Mouse (Mus musculus) midbrain, embryonic 11.5 days (tissue): ENCODE measurements around the gene Grsf1. TPM values are rescaled to one million over a fixed set of nuclear protein-coding genes. Genes with fewer than 3 reads are reported as not detected.
A peak's percentile ranks its signal among the peaks of the same experiment; 100 is the strongest.

Source experiments
- ATAC-seq: fragments of 200-750 bp; cut with Nextera tagmentation; 2 replicates; pipeline ENCODE4 v1.8.0; 2017; ENCODE audit warnings: moderate TSS enrichment, moderate library complexity; ENCODE audit not compliant: low FRiP score
- DNase-seq: peaks from one replicate; pipeline ENCODE4 v3.0.0; 2015; ENCODE audit warnings: low spot score; ENCODE audit errors: missing footprints
- H3K27ac ChIP-seq: fragments of 300-500 bp; sonication (generic); 2 replicates; pipeline ENCODE4 v1.5.1; 2014; ENCODE audit warnings: low read depth, low read length
- H3K27me3 ChIP-seq: fragments of 300-500 bp; sonication (generic); 2 replicates; pipeline ENCODE4 v1.6.1; 2014; ENCODE audit warnings: mild to moderate bottlenecking, low read length, moderate library complexity, mixed read lengths; ENCODE audit not compliant: control insufficient read depth, insufficient read depth
- H3K36me3 ChIP-seq: fragments of 300-500 bp; sonication (generic); 2 replicates; pipeline ENCODE4 v1.6.1; 2014; ENCODE audit warnings: mild to moderate bottlenecking, low read length, moderate library complexity, mixed read lengths; ENCODE audit not compliant: control insufficient read depth, insufficient read depth
- H3K4me1 ChIP-seq: fragments of 300-500 bp; sonication (generic); 2 replicates; pipeline ENCODE4 v1.6.1; 2014; ENCODE audit warnings: low read length; ENCODE audit not compliant: control insufficient read depth, insufficient read depth
- H3K4me2 ChIP-seq: fragments of 300-500 bp; sonication (generic); 2 replicates; pipeline ENCODE4 v1.6.1; 2014; ENCODE audit warnings: mild to moderate bottlenecking, moderate library complexity
- H3K4me3 ChIP-seq: fragments of 300-500 bp; sonication (generic); 2 replicates; pipeline ENCODE4 v1.5.1; 2014; ENCODE audit warnings: low read depth, low read length
- H3K9ac ChIP-seq: fragments of 300-500 bp; sonication (generic); 2 replicates; pipeline ENCODE4 v1.6.1; 2014; ENCODE audit warnings: low read length
- H3K9me3 ChIP-seq: fragments of 300-500 bp; sonication (generic); 2 replicates; pipeline ENCODE4 v1.6.1; 2016; ENCODE audit warnings: low read length; ENCODE audit not compliant: control insufficient read depth
- whole genome bisulfite sequencing: fragments of 180-500 bp; shearing (Covaris S2); extraction: QIAGEN DNeasy Blood & Tissue Kit; methylation state at CpG from one replicate; pipeline ENCODE4 v1.1.7; 2014; 5-methylcytosine and 5-hydroxymethylcytosine counted together
- polyA plus RNA-seq: library from polyadenylated mRNA; unstranded; fragments of >200 nt; fragmentation: Nextera tagmentation; extraction: Ambion mirVana; gene quantifications from 2 replicates; pipeline ENCODE4 v1.2.1, GENCODE M21; 2014

The Grsf1 gene
- polyA plus RNA-seq, 1 experiment from 2014 or later: 102 TPM

DNA sequence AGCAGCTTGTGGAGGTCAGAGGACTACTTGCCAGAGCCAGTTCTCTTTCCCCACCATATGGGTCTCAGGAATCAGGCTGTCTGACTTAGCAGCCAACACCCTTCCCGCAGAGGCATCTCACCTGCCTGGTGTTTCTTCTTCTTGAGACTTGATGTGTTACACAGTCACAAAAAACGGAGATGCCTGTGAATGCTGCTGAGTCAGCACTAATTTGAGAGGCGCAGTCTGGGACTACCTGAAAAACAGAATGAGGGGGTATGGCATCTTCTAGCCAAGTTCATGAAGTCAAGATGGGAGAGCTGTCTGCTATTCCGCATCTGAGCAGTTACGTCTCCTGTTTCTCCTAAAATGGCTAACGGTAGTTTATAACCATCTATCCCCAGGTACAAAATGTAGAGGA lies 4.6 kb upstream of the Grsf1 start:
- H3K4me3 ChIP-seq: no peak overlapping the region
- WGBS: 87% methylated on average over 6 of the region's 6 CpGs
- H3K4me2 ChIP-seq: no peak overlapping the region
- H3K27ac ChIP-seq: no peak overlapping the region
- ATAC-seq: no peak
- DNase-seq: no peak
- H3K9me3 ChIP-seq: no peaks in the 10 kb centered on the region
- H3K4me1 ChIP-seq: peaks cover 2% of the 10 kb centered on the region; the same call in 1 of the 2 replicates
- H3K9ac ChIP-seq: no peak overlapping the region
- H3K27me3 ChIP-seq: no peaks in the 10 kb centered on the region
- no peaks in the 10 kb centered on the region for H3K36me3 ChIP-seq

DNA sequence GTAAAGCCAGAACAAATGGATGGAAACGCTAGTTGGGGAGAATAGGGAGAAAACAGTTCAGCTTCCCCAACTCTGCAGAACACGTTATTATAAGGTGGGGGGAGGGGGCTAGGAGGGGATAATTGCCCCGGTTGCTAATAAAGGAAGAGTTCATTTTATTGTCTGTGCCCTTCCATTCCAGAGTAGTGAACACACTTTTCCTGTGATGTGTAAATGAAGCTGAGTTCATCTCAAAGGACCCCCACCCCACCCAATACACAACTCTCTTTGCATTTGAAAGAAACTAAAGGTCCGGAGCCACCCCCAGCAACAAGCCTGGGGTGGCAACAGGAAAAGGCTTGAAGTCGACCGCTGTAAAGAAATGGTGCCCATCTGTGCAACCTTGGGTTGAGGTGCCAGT lies 3.4 kb upstream of the Grsf1 start:
- ATAC-seq: no peak

GRCm38 (mm10) chr5:88678929-88679328 lies 3.0 kb upstream of the Grsf1 start:
- Histone ChIP-seq H3K4me1 (peaks cover 10% of the 10 kb centered on the region), H3K4me3 (no peak overlapping the region), H3K4me2 (no peak overlapping the region), H3K9me3 (no peaks in the 10 kb centered on the region), H3K27me3 (no peaks in the 10 kb centered on the region), H3K27ac (no peak overlapping the region), H3K36me3 (no peaks in the 10 kb centered on the region), H3K9ac (no peak overlapping the region)
- no peak for DNase-seq
- ATAC-seq: no peak
- WGBS: 70% methylated on average over 7 of the region's 7 CpGs

More for the DNA sequence above, 3.4 kb upstream of the Grsf1 start:
- no peak overlapping the region for H3K4me2 ChIP-seq
- no peak for DNase-seq
- H3K36me3 ChIP-seq: no peaks in the 10 kb centered on the region
- H3K4me1 ChIP-seq: peaks cover 6% of the 10 kb centered on the region
- no peaks in the 10 kb centered on the region for H3K9me3 ChIP-seq
- no peak overlapping the region for H3K4me3 ChIP-seq
- no peaks in the 10 kb centered on the region for H3K27me3 ChIP-seq
- 19% methylated on average over 6 of the region's 6 CpGs for WGBS
- no peak overlapping the region for H3K27ac ChIP-seq
- no peak overlapping the region for H3K9ac ChIP-seq

GRCm38 (mm10) chr5:88674703-88675442 lies 1.1 kb downstream of the Grsf1 start:
- H3K9ac ChIP-seq: peak overlapping the region; percentile 97
- no peaks in the 10 kb centered on the region for H3K9me3 ChIP-seq
- DNase-seq (peak; percentile 89), ATAC-seq (no peak; the same call in 1 of the 2 replicates)
- H3K4me1 ChIP-seq: peaks cover 14% of the 10 kb centered on the region
- peaks cover 6% of the 10 kb centered on the region; the same call in 1 of the 2 replicates for H3K36me3 ChIP-seq
- no peaks in the 10 kb centered on the region for H3K27me3 ChIP-seq
- peak overlapping the region; percentile 95 for H3K4me3 ChIP-seq
- peak overlapping the region; percentile 58 for H3K4me2 ChIP-seq
- peak overlapping the region; percentile 91 for H3K27ac ChIP-seq
- WGBS: under 1% methylated on average over 35 of the region's 47 CpGs

GRCm38 (mm10) chr5:88663875-88664274 lies 12.1 kb downstream of the Grsf1 start:
- Histone ChIP-seq H3K4me1 (no peaks in the 10 kb centered on the region), H3K9me3 (no peaks in the 10 kb centered on the region), H3K36me3 (peaks cover 32% of the 10 kb centered on the region), H3K27ac (no peak overlapping the region), H3K4me3 (no peak overlapping the region), H3K9ac (no peak overlapping the region), H3K4me2 (no peak overlapping the region), H3K27me3 (no peaks in the 10 kb centered on the region)
- DNase-seq (no peak), ATAC-seq (no peak)
- 97% methylated on average over 5 of the region's 5 CpGs for WGBS

- Histone ChIP-seq H3K36me3 (peaks cover 32% of the 10 kb centered on the region), H3K4me3 (no peak overlapping the region), H3K9ac (no peak overlapping the region), H3K4me1 (no peaks in the 10 kb centered on the region), H3K4me2 (no peak overlapping the region), H3K27me3 (no peaks in the 10 kb centered on the region), H3K9me3 (no peaks in the 10 kb centered on the region), H3K27ac (no peak overlapping the region)
- DNase-seq (no peak), ATAC-seq (no peak)
- 93% methylated on average over 3 of the region's 3 CpGs for WGBS
These were observed 12.8 kb downstream of the Grsf1 start for GRCm38 (mm10) chr5:88663151-88663550.

- H3K9ac ChIP-seq: no peak overlapping the region
- peak; percentile 54; the same call in 1 of the 2 replicates for ATAC-seq
- H3K27ac ChIP-seq: no peak overlapping the region
- H3K9me3 ChIP-seq: no peaks in the 10 kb centered on the region
- no peak overlapping the region for H3K4me2 ChIP-seq
- peaks cover 13% of the 10 kb centered on the region for H3K36me3 ChIP-seq
- DNase-seq: no peak
- no peaks in the 10 kb centered on the region for H3K27me3 ChIP-seq
- WGBS: 100% methylated on average over 1 of the region's 1 CpGs
- no peak overlapping the region for H3K4me3 ChIP-seq
- no peaks in the 10 kb centered on the region for H3K4me1 ChIP-seq
These were observed 18.1 kb downstream of the Grsf1 start for GRCm38 (mm10) chr5:88657868-88658267.

DNA sequence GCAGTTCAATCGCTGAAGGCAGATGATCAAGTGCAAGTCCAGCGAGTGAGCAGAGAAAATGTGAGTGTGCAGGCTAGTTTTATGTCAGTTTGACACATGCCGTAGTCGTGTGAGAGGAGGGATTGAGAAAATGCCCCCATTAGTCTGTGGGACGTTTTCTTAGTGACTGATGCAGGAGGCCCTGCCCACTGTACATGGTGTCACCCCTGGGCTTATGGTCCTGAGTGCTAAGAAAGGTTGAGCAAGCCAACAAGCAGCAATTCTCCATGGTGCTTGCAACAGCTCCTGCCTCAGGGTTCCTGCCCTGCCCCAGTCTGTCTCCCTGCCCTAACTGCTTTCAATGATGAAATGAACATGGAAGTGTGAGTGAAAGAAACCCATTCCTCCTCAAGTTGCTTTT lies 23.4 kb downstream of the Grsf1 start:
- no peaks in the 10 kb centered on the region for H3K9me3 ChIP-seq
- no peak for DNase-seq
- no peak for ATAC-seq
- H3K9ac ChIP-seq: no peak overlapping the region
- H3K4me2 ChIP-seq: no peak overlapping the region
- H3K36me3 ChIP-seq: peaks cover 12% of the 10 kb centered on the region
- no peak overlapping the region for H3K27ac ChIP-seq
- no peak overlapping the region for H3K4me3 ChIP-seq
- WGBS: 92% methylated on average over 5 of the region's 5 CpGs
- H3K27me3 ChIP-seq: no peaks in the 10 kb centered on the region
- H3K4me1 ChIP-seq: no peaks in the 10 kb centered on the region

- no peaks in the 10 kb centered on the region for H3K4me1 ChIP-seq
- WGBS: 89% methylated on average over 17 of the region's 17 CpGs
- no peaks in the 10 kb centered on the region for H3K27me3 ChIP-seq
- DNase-seq (no peak), ATAC-seq (no peak)
- H3K9me3 ChIP-seq: no peaks in the 10 kb centered on the region
- no peak overlapping the region for H3K9ac ChIP-seq
- H3K4me3 ChIP-seq: no peak overlapping the region
- H3K4me2 ChIP-seq: no peak overlapping the region
- peaks cover 14% of the 10 kb centered on the region for H3K36me3 ChIP-seq
- no peak overlapping the region for H3K27ac ChIP-seq
These were observed 26.5 kb downstream of the Grsf1 start for GRCm38 (mm10) chr5:88649250-88650173.
